Mouse (Mus musculus): ENCODE measurements around the gene Mat2a.
"Not testable (repeated sequence)": the region's sequence is repeated elsewhere in the genome, so short reads cannot be mapped to it uniquely, and the experiment has no call there.

The Mat2a gene

GRCm38 (mm10) chr6:72439355-72440185 lies at the start of gene Mat2a:
TSS of gene Mat2a (minus strand) at chr6:72439558.
- DNase-seq, result peak; percentile 98

- no peak for DNase-seq
Observed at GRCm38 (mm10) chr6:72488850-72489249, 49.5 kb upstream of the Mat2a start.

DNA sequence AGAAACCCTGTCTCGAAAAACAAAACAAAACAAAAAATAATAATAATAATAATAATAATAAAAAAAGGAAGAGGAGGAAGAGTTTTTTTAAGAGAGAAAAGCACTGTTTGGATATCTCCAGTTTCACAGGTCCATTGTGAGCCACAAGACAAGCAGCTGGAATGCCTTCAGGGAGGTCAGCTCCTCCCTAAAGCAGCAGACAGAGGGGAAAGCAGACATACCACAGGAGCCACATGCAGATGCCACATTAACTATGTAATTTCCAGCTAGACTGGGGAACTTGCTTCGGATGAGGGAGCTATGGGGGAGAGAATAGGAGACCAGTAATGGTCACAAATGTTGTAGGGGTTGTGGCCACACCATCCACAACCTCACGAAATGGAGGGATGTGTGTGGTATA lies 47.9 kb upstream of the Mat2a start:
- DNase-seq, result no peak

GRCm38 (mm10) chr6:72486307-72486706 lies 46.9 kb upstream of the Mat2a start:
- DNase-seq, result no peak

DNA sequence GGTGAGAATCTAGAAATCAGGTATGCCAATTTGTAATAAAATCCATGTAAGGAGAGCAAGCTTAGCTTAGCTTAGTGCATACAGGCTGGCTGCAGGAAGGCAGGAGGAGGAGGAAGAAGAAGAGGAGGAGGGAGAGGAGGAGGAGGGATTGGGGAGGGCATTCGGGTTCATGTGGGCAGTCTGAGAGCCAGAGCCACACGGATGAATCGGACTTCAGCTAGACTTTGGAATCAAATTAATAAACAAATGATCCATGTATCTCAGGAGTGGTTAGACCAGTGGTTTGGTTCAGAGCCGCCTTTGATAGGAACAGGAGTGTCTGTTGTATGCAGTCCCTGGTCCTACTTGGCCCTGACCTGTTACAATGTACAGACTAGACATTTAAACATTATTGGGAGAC lies 45.5 kb upstream of the Mat2a start:
- DNase-seq, result no peak

DNA sequence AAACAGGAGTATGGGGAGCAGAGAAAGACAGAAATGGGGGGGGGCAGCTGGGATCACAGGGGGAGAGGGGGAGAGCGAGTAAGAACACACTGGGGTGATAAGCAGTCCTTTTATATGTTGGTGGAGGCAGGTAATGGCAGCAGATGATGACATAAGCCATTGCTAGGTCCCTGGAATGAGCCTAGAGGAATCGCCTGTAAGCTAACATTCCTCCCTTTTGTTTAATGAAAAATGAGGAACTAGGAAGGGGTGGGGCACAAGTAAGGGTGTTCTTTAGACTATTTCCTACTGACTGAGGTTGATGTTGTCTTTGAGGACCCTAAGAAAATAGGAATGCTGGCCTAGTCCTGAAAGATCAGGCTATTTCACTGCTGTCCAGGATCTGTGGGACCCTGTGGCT lies 42.8 kb upstream of the Mat2a start:
- DNase-seq, result no peak

DNA sequence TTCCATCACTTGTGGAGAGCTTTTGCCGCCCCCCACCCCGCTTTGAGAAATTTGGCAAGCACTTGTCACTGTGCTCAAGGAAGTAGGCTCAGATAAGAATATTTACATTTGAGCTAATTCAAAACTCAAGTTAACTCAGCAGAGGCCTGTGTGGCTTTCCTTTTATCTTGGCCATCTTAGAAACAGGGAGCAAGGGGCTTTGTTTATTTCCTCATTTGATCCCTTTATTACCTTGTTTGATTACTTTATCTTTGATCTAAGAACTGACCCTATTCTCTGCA lies 41.0 kb upstream of the Mat2a start:
- DNase-seq, result no peak

DNA sequence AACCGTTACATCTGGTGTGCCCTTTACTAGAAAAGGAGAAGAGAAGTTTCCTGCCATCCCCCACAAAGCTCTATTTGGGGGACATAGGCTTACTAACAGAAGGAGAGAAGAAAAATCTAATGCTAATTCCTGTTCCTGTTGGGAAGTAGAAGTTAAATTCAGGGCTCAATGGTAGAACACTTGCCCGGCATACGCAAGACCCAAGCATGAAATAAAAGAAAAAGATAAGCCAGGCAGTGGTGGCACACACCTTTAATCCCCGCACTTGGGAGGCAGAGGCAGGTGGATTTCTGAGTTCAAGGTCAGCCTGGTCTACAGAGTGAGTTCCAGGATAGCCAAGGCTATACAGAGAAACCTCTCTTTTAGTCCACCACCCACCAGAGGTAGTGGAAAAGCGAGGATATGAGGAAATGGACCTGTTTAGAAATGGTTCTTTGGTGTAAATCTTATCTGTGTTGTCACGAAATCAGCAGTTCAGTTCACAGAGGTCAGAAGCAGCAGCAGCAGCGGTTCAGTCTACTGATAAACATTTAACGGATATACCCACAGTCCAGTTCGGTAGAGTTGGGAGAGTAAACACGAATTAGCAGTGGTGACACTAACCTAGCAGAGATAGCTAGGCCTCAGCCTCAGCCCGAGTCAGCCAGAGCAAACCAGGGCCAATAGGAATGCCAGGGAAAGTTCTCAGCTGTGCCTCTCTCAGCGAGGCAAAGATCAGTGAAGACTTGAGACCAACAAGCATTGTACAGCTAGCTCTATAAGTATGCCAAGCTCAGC lies 40.5 kb upstream of the Mat2a start:
- DNase-seq, result no peak

DNA sequence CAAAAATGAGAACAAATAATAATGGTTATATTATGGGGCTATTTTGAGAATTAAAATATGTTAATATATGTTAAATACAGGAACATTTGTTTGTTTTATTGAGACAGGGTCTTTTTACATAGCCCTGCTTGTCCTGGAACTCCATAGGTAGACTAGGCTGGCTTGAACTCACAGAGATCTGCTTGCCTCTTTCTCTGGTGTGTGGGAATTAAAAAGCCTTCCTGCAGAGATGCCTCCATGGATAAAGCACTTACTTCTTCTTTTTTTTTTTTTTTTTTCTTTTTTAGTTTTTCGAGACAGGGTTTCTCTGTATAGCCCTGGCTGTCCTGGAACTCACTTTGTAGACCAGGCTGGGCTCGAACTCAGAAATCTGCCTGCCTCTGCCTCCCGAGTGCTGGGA lies 39.3 kb upstream of the Mat2a start:
- DNase-seq, result not testable (repeated sequence)

- no peak for DNase-seq
Observed at GRCm38 (mm10) chr6:72477621-72478020, 38.3 kb upstream of the Mat2a start.

- DNase-seq, result no peak
Observed at GRCm38 (mm10) chr6:72476836-72477235, 37.5 kb upstream of the Mat2a start.

DNA sequence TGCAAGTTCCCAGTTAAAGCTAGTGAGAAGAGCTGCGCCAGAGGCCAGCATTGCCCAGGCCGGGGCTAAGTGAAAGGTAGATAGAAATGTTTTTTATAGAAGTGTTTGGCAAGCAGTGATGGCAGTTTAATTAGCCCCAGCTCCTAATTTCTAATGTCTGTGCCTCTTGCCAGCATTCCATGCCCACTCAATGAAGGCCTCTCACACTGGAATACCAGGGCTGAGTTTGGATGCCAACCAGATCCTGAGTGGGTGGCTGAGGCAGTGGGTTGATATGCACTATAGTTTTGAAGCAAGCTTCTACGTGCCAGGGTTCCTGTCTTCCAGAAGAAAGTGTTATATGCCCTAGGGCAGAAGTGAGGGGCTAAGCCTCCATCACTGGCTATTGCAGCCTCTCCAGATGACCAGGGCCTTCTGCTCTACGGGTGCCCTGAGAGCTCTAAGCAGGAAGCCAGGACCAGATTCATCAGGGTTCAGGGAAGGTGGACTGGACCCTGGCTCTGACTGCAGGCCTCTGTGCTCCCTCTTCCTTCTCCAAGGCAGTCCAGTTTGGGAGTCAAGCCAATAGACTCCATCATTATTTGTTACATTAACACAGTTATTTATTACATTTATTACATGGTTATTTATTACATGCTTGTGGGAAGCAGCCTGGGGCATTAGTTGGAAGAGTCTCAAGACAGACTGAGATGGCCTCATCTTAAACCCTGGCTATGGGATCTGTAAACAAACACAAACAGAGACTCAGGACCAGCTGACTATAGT lies 36.0 kb upstream of the Mat2a start:
- DNase-seq, result no peak

GRCm38 (mm10) chr6:72473264-72474041 lies 34.1 kb upstream of the Mat2a start:
- peak; percentile 77 for DNase-seq

DNA sequence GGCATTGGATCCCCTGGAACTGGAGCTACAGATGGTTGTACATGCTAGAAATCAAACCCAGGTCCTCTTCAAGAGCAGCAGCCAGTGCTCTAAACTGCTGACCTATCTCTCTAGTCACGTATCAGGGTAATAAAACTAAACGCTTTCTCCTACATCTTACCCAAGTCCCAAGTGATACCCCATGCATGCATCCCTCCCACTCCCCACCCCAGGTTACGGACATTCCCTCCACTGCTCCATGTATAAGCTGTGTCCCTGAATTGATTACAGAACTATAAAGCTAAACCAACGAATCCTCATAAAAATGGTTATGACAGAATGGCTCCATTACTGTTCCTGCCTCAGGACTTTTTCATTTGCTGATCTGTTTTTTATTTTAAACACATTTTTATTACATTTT lies 26.8 kb upstream of the Mat2a start:
- no peak for DNase-seq

- no peak for DNase-seq
Observed at GRCm38 (mm10) chr6:72465361-72466157, 26.2 kb upstream of the Mat2a start.

DNA sequence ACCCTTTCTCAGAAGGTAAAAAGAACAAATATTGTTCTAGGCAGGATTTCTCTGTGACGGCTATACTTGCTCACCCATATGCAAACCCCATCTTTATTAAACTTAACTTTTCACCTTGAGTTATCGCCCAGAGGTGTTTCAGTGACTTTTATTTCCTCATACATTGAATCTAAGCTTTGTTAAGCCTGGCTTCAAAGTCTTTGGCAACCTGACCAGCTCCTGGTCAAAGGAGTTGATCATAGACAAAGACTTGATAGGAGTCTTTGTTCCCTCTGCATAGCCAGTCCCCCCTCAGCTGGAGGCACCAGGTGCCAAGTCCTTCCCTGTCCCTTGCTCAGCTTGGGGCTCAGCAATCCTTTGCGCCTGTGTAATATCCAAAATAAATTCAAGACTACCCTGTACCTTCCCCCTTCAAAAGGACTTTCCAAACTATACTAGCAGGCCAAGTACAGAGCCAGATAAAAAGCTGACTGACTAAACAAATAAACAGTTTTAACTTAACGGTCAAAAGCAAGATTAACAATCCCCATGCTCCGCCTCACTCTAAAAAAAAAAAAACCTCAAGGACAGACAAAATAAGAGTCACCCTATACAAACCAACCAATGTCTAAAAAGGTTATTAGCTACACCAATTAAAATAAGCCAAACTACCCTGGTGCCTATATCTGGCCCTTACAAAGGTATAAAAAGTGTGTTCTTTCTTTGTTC lies 23.3 kb upstream of the Mat2a start:
- DNase-seq, result not testable (repeated sequence)

DNA sequence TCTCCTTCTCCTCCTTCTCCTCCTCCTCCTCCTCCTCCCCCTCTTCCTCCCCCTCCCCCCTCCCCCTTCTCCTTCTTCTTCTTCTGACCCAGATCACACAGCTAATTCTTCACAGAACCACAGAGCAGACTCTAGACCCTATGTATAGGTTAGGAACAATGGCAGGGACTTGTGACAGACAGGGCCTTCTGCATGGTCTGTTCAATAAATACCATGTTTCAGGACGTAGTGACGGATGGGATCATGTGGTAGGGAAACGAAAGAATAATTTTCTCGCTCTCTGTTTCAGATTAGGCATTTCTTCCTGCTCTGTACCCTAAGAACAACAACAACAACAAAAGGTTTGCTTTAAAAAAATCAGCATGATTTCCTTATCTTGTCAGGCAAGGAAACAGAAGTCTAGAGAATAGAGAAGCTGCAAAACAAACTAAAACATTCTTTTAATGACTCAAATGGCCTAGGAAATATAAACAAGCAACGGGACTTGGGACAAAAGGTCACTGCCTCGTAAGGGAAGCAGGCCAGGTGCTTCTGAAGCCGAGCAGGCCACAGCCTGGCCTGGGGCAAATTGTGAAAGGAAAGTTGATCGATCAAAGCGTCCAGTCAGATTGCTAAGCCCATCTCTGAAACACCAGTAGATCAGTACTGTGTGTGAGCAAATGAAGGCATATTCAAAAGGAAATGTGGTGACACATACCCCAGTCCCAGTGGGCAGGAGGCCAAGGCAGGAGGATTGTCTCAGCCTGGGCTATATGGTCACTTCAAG lies 20.9 kb upstream of the Mat2a start:
- DNase-seq, result no peak

- no peak for DNase-seq
Observed at GRCm38 (mm10) chr6:72458921-72459320, 19.6 kb upstream of the Mat2a start.

DNA sequence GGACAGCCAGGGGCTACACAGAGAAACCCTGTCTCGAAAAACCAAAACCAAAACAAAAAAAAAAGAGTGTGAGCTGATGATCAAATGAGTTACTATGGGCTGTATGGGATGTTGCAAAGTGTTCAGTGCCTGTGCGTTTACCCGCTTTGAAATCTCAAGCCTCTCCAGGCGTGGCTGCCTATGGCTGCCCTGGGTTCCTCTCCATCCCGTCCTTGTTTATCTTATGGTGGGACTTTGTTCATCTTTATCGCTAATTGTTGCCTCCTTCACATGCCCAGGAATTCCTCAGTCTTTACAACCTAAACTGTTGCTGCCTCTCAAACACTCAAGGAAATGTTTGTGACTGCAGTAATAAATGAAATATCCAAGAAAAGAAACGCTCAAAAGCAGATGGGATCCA lies 19.1 kb upstream of the Mat2a start:
- no peak for DNase-seq

DNA sequence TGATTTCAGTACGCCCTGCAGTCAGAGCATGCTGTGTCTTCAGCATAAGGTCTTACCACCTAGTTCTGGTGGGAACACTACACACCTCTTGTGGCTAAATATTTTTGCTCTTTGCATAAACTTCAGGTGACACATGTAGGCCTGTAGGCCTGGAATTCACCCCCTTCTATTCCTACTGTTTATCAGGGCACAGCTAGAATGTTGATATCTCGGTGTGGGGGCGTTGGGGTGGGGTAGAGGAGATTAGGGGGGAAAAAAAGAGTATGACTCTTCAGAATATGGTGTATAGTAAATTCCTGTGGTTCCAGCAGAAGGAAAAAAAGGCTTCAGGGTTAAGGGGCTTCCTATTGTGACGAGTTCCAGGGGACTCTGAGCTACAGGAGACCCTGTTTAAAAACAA lies 17.2 kb upstream of the Mat2a start:
- no peak for DNase-seq
